Comparison of ENCODE assay signal across 21 mouse cellular contexts in the genomic region with DNA sequence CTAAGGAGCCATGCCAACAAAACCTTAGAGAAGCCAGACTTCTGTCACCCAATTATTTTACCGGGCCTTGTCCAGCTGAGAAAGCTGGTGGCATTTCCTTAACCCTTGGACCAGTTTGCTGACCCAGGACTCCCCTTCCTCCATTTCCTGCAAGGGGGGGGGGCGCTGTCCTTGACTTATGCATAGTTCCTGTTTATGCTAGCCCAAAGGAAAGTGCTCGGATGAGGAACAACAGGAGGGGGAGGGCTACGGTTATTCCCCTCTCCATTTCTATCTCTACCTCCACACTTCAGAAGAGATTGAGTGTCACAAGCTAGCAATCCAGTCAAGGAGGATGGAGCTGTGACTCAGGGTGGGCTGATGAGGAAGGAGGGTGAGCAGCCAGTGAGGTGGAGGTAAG. TPM values are rescaled to one million over a fixed set of nuclear protein-coding genes. Genes with fewer than 3 reads are reported as not detected.
DNase-seq lines count a peak whose midpoint lies in the region; ATAC-seq lines count a peak whose summit lies in the region.
"Had no signal": no experiment of that assay in that cellular context is flagged by ENCODE, and none has a peak within 500 bp of the region (broad histone marks: within the 10 kb centered on the region; RNA-seq: fewer than 3 reads in every experiment).

No protein-coding gene starts in this region.

- H3K27me3 ChIP-seq in heart, embryonic 10.5 days (ENCODE audit: insufficient read depth, poor library complexity, severe bottlenecking) = peaks cover 25% of the 10 kb centered on the region
- no peaks in the 10 kb centered on the region for H3K27me3 ChIP-seq in lung, embryonic 16.5 days (ENCODE audit: control insufficient read depth, insufficient read depth, low read depth, low read length)
- H3K27me3 ChIP-seq: embryonic facial prominence, embryonic 15.5 days had no signal

- H3K9me3 ChIP-seq in heart, embryonic 10.5 days = no peaks in the 10 kb centered on the region
- no peaks in the 10 kb centered on the region for H3K9me3 ChIP-seq in lung, embryonic 16.5 days (ENCODE audit: control insufficient read depth, low read length)
- H3K9me3 ChIP-seq: embryonic facial prominence, embryonic 15.5 days; limb, embryonic 12.5 days; megakaryocyte, embryonic 14.5 days; neural tube, embryonic 13.5 days had no signal

- no peak for DNase-seq in heart, embryonic 10.5 days (ENCODE audit: low spot score)
- no peak for DNase-seq in heart, postnatal 4 days
- peak; percentile 17 for DNase-seq in kidney, adult 9 months
- DNase-seq in kidney, adult 11 months = no peak
- no peak for DNase-seq in lung, postnatal 10 days
- DNase-seq in lung, postnatal 4 days = peak; percentile 19 to 30
- DNase-seq in frontal cortex, postnatal 25 days (ENCODE audit: low spot score in 2 of 2) = no peak
- DNase-seq: cerebellum, adult 2 months; cerebellum, postnatal 36 days; gastrocnemius, postnatal 14 days; midbrain, embryonic 14.5 days; right cerebral cortex, adult 18-20 months; thymus, postnatal 25 days had no signal

- no peaks in the 10 kb centered on the region for H3K36me3 ChIP-seq in heart, embryonic 10.5 days
- H3K36me3 ChIP-seq in lung, embryonic 16.5 days (ENCODE audit: control insufficient read depth, insufficient read depth, low read length) = no peaks in the 10 kb centered on the region
- H3K36me3 ChIP-seq: embryonic facial prominence, embryonic 15.5 days; limb, embryonic 12.5 days; neural tube, embryonic 13.5 days had no signal

- H3K9ac ChIP-seq in lung, embryonic 16.5 days (ENCODE audit: low read length) = no peak overlapping the region
- H3K9ac ChIP-seq: embryonic facial prominence, embryonic 15.5 days; hindbrain, embryonic 14.5 days; limb, embryonic 12.5 days; neural tube, embryonic 13.5 days had no signal

- H3K27ac ChIP-seq in heart, embryonic 10.5 days = peak overlapping the region; percentile 71
- H3K27ac ChIP-seq in lung, embryonic 16.5 days (ENCODE audit: low read length) = no peak overlapping the region
- H3K27ac ChIP-seq: embryonic facial prominence, embryonic 15.5 days; hindbrain, embryonic 14.5 days; limb, embryonic 12.5 days; neural tube, embryonic 13.5 days had no signal

- no peak overlapping the region for H3K4me2 ChIP-seq in lung, embryonic 16.5 days (ENCODE audit: low read depth, low read length)
- H3K4me2 ChIP-seq: embryonic facial prominence, embryonic 15.5 days; hindbrain, embryonic 14.5 days; limb, embryonic 12.5 days; neural tube, embryonic 13.5 days had no signal

- WGBS in heart, embryonic 10.5 days = 18% methylated on average over 4 of the region's 4 CpGs
- 21% methylated on average over 4 of the region's 4 CpGs for WGBS in lung, embryonic 16.5 days

- peak; percentile 51; the same call in 1 of the 2 replicates for ATAC-seq in lung, embryonic 16.5 days (ENCODE audit: low read depth)

- no peak overlapping the region for H3K4me3 ChIP-seq in heart, embryonic 10.5 days
- no peak overlapping the region for H3K4me3 ChIP-seq in lung, embryonic 16.5 days (ENCODE audit: low read length)
- H3K4me3 ChIP-seq: embryonic facial prominence, embryonic 15.5 days; limb, embryonic 12.5 days; megakaryocyte, embryonic 14.5 days; neural tube, embryonic 13.5 days had no signal

- peaks cover 75% of the 10 kb centered on the region for H3K4me1 ChIP-seq in heart, embryonic 10.5 days
- H3K4me1 ChIP-seq in lung, embryonic 16.5 days (replicated peaks; ENCODE audit: control insufficient read depth, insufficient read depth, low read length) = peaks cover 5% of the 10 kb centered on the region
- H3K4me1 ChIP-seq: limb, embryonic 12.5 days had no signal

RNA-seq across cellular contexts. Expression of gene Hcn4, which starts 20.9 kb away (rescaled TPM):
- 3.0 and 3.8 TPM in 2 replicates for polyA plus RNA-seq in heart, embryonic 10.5 days (2016; fragmentation: Nextera tagmentation; extraction: Ambion mirVana)
- 10 to 100 TPM; 11.6 to 12.5 TPM for total RNA-seq in heart, postnatal 4 days (2021)
- polyA plus RNA-seq in lung, embryonic 16.5 days (2015; fragmentation: Nextera tagmentation; extraction: Ambion mirVana) = 0.19 and 0.21 TPM in 2 replicates
- polyA plus RNA-seq: liver, embryonic 16.5 days had no signal

RNA-seq across cellular contexts. Expression of gene Rec114, which starts 58.5 kb away (rescaled TPM):
- 11.6 and 16.5 TPM in 2 replicates for polyA plus RNA-seq in heart, embryonic 10.5 days (2016; fragmentation: Nextera tagmentation; extraction: Ambion mirVana)
- 1 to 10 TPM; 1.9 to 4.9 TPM for total RNA-seq in heart, postnatal 4 days (2021)
- 1.5 and 2.5 TPM in 2 replicates for polyA plus RNA-seq in lung, embryonic 16.5 days (2015; fragmentation: Nextera tagmentation; extraction: Ambion mirVana)
- polyA plus RNA-seq: large intestine, adult 2 months had no signal

Comparison
In these comparisons a context has a peak if more than half of its experiments do, and no peak if none do; other contexts are left out.
1. DNase-seq: peak in kidney, adult 9 months (single experiment) and lung, postnatal 4 days (2 of 2); none in heart, embryonic 10.5 days (single experiment), heart, postnatal 4 days (single experiment), kidney, adult 11 months (single experiment), lung, postnatal 10 days (single experiment) and frontal cortex, postnatal 25 days (0 of 2).